Mouse (Mus musculus) MEL-GATA-1-ER (cell line): ENCODE data around the gene Ucn.
A peak's percentile ranks its signal among the peaks of the same experiment; 100 is the strongest.

Source experiments
- DNase-seq: peaks from one replicate; pipeline ENCODE4 v3.0.0-alpha.2; 2012; ENCODE audit warnings: low read depth; ENCODE audit errors: extremely low read depth

Gene Ucn

GRCm38 (mm10) chr5:31108000-31108490, 30.6 kb downstream of the Ucn start, which contains the start of gene Slc30a3:
Slc30a3 (minus strand) TSS chr5:31108237.
- DNase-seq: no peak

DNA sequence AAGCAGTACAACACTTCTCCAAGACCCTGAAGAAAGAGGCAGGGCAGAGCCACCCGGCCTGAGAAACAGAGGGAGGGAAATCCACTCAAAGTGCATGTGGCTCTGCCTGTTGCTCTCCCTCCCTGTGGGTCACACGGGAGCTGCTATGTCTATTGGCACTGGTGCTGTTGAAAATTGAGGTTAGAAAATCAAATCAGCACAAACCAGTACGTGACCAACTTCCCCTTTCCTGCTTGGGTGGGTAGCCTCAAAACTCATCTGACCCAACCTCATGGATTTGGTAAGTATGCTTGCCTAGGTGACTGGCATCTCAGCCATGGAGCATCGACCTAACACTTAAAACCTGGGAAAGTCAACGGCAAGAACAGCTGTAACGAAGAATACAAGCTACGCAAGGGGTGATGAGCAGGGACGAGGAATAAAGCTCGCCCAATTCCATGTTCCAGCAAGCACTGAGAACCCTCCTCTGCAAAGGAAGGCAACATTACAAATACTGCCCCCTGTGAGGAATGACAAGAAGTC, 32.8 kb downstream of the Ucn start, which contains the start of gene Dnajc5g:
Gene Dnajc5g, plus strand, starts transcription at position 472 of the 522 bp plus-strand sequence.
- DNase-seq: peak; percentile 36

GRCm38 (mm10) chr5:31095711-31096480, 42.7 kb downstream of the Ucn start:
- DNase-seq: no peak

DNA sequence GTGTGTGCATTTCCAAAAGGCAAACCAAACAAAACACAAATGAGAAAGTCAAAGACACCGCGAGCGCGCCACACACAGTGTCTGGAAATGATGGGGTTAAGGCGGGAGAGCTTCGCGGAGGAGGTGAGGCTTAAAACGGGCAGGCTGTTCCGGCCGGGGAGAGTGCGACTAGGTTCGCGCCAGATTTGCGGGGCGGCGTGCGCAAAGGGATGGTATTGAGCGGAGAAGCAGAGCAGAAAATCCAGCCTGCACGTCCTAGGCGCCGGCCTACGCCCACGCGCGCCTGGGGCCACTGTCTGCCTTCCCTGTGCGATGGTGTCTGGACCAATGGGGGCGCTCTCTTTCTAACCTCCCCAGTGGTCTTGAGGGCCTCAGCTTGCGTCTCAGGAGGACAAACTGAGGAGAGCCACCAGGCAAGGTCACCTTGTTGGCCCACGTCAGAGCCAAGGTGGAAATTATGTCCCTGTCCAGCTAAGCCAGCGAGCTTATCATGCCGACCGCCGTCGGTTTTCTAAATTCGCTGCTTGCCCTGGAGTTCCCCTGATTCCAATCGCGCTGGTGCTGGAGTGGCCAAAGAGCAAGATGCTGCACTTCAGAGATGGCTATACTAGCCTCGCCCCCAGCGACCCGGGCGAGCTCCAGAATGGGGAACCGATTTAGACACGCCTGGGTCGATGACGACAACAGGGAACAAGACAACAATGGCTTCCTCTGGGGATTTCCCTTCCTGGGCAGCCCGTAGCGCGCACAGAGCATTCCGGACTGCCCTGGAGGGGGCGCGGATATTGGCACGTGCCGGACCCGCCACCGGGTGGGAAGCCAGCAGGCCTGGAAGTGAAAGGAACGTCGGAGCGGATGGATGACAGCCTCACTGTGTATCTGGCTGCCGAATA, 43.6 kb downstream of the Ucn start:
- DNase-seq: no peak

GRCm38 (mm10) chr5:31094100-31094798, 44.4 kb downstream of the Ucn start:
- DNase-seq: no peak

DNA sequence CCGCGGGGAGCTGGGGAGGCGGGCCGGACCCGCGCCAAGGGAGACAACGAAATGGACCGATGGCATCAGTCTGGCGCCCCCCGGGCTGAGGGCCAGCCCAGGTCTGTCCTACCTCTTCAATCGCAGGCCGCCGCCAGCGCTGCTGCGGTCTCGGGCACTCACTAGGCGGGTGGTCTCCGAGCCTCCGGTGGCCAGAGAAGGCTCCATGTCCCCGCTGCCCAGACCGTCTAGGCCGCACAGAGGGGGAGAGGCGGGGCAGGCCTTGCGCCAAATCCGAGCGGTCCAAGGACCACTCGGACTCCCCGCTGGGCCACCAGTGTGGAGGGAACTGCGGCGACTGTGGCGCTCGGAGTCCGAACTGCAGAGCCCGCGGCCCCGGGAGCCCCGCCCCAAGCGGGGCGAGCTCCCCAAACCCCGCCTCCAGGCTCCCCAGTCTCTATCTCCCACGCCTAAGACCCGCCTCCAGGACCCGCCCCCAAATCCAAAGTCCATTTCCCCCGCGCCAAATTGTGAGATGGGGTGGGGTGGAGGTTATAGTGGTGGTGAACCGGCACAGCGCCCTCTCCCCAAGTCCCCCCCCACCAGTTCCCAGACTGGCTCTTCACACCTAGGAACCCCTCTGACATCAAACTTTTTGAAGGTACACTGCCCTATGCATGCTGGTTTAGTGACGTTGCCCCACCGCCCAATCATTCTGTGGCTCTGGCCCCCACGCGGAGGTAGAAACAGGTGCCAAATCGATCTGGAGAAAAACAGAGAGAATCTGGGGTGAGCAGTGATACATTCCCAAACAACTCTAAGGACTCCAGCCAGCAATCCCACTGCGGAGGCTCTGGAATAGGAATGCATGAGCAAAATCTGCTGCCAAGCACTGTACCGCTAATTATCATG, 45.2 kb downstream of the Ucn start:
- no peak for DNase-seq

GRCm38 (mm10) chr5:31092231-31092975, 46.2 kb downstream of the Ucn start:
- DNase-seq: no peak
